ENCODE assay signal across 13 mouse cellular contexts in the genomic region with DNA sequence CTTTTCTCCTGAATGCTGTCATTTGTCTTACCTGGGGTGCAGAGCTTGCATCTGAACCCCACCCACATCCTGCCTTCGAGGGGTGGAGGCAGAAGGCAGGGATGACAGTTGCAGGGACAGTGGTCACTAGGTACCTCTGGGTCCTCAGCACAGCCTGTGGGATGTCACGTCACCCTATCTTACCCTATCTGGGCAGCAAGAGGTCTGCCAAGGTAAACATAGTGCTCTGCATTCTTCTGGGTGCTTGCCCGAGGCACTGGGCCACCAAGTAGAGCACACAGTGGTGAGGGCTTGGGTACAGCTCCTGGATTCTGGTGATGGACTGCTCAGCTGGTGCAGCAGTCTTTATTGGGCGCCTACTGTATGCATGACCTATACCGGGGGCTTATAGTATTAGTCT. TPM values are rescaled to one million over a fixed set of nuclear protein-coding genes. Genes with fewer than 3 reads are reported as not detected.
DNase-seq lines count a peak whose midpoint lies in the region; ATAC-seq and TF ChIP-seq lines count a peak whose summit lies in the region.
"Had no signal": no experiment of that assay in that cellular context is flagged by ENCODE, and none has a peak within 500 bp of the region (broad histone marks: within the 10 kb centered on the region; RNA-seq: fewer than 3 reads in every experiment).

No protein-coding gene starts in this region.

- H3K4me3 ChIP-seq in hindbrain, embryonic 10.5 days = no peak overlapping the region
- H3K4me3 ChIP-seq in hindbrain, embryonic 12.5 days = no peak overlapping the region
- no peak overlapping the region for H3K4me3 ChIP-seq in spleen, adult 2 months (ENCODE audit: extremely low read depth, insufficient read depth, insufficient read length)
- no peak overlapping the region for H3K4me3 ChIP-seq in small intestine, adult 2 months (ENCODE audit: low read depth, low read length)
- H3K4me3 ChIP-seq: embryonic facial prominence, embryonic 12.5 days; liver, embryonic 12.5 days; megakaryocyte, embryonic 14.5 days had no signal

- DNase-seq in adrenal gland, adult 8-10 months = peak; percentile 45
- no peak for DNase-seq in adrenal gland, postnatal 25 days
- DNase-seq in hindbrain, embryonic 10.5 days (ENCODE audit: low spot score) = no peak
- DNase-seq in spleen, adult 2 months (ENCODE audit: low read depth in 1 of 2, low spot score in 2 of 2) = no peak
- no peak for DNase-seq in spleen, postnatal 14 days (ENCODE audit: low spot score in 2 of 2)
- no peak for DNase-seq in lung, postnatal 14 days
- DNase-seq: kidney, adult 8-10 months had no signal

- H3K4me1 ChIP-seq in hindbrain, embryonic 10.5 days (replicated peaks) = peaks cover 94% of the 10 kb centered on the region
- H3K4me1 ChIP-seq in hindbrain, embryonic 12.5 days = peaks cover 67% of the 10 kb centered on the region
- peaks cover 12% of the 10 kb centered on the region; the same call in 1 of the 2 replicates for H3K4me1 ChIP-seq in spleen, adult 2 months (ENCODE audit: control insufficient read depth, insufficient read depth, insufficient read length)
- peaks cover 6% of the 10 kb centered on the region for H3K4me1 ChIP-seq in small intestine, adult 2 months (ENCODE audit: control insufficient read depth, insufficient read depth, insufficient read length, low read length)

- no peaks in the 10 kb centered on the region for H3K9me3 ChIP-seq in hindbrain, embryonic 10.5 days
- H3K9me3 ChIP-seq in hindbrain, embryonic 12.5 days (replicated peaks) = no peaks in the 10 kb centered on the region
- H3K9me3 ChIP-seq: embryonic facial prominence, embryonic 12.5 days; liver, embryonic 12.5 days; megakaryocyte, embryonic 14.5 days had no signal

- TF ChIP-seq POLR2A in spleen, adult 2 months (IDR thresholded peaks at IDR 0.05; ENCODE audit: low read depth, low read length) = no peak
- TF ChIP-seq POLR2A in small intestine, adult 2 months (IDR thresholded peaks at IDR 0.05; ENCODE audit: low read depth, low read length) = no peak

- no peaks in the 10 kb centered on the region for H3K36me3 ChIP-seq in hindbrain, embryonic 10.5 days
- H3K36me3 ChIP-seq in hindbrain, embryonic 12.5 days = no peaks in the 10 kb centered on the region
- H3K36me3 ChIP-seq in spleen, adult 2 months (ENCODE audit: control insufficient read depth, insufficient read depth, low read length) = no peaks in the 10 kb centered on the region
- H3K36me3 ChIP-seq in small intestine, adult 2 months (ENCODE audit: control insufficient read depth, insufficient read depth, low read length) = no peaks in the 10 kb centered on the region
- H3K36me3 ChIP-seq: liver, embryonic 12.5 days had no signal

- no peak for ATAC-seq in hindbrain, embryonic 12.5 days (ENCODE audit: low FRiP score)
- ATAC-seq: liver, embryonic 12.5 days; Patski had no signal

- TF ChIP-seq CTCF in spleen, adult 2 months (IDR thresholded peaks at IDR 0.05; ENCODE audit: extremely low read depth, insufficient read depth, insufficient read length, insufficient replicate concordance) = no peak
- TF ChIP-seq CTCF in small intestine, adult 2 months (IDR thresholded peaks at IDR 0.05; ENCODE audit: extremely low read depth, insufficient read length, insufficient replicate concordance, low read depth, low read length) = no peak

- peak overlapping the region; percentile 18 for H3K27ac ChIP-seq in hindbrain, embryonic 10.5 days
- H3K27ac ChIP-seq in hindbrain, embryonic 12.5 days = no peak overlapping the region
- peak overlapping the region; percentile 34 for H3K27ac ChIP-seq in spleen, adult 2 months (ENCODE audit: insufficient read depth, low read length)
- H3K27ac ChIP-seq in small intestine, adult 2 months (ENCODE audit: insufficient read depth, low read depth, low read length) = peak overlapping the region; percentile 18; the same call in 1 of the 2 replicates
- H3K27ac ChIP-seq: liver, embryonic 12.5 days had no signal

- 82% methylated on average over 5 of the region's 5 CpGs for WGBS in hindbrain, embryonic 10.5 days
- WGBS in hindbrain, embryonic 12.5 days = 85% methylated on average over 5 of the region's 5 CpGs
- WGBS in spleen, adult 2 months = 69% methylated on average over 5 of the region's 5 CpGs
- WGBS in small intestine, adult 2 months = 42% methylated on average over 5 of the region's 5 CpGs

- no peak overlapping the region for H3K9ac ChIP-seq in hindbrain, embryonic 12.5 days
- H3K9ac ChIP-seq: embryonic facial prominence, embryonic 12.5 days; liver, embryonic 12.5 days had no signal

- H3K27me3 ChIP-seq in hindbrain, embryonic 10.5 days (ENCODE audit: insufficient read depth, poor library complexity, severe bottlenecking) = peaks cover 8% of the 10 kb centered on the region
- H3K27me3 ChIP-seq in hindbrain, embryonic 12.5 days = peaks cover 1% of the 10 kb centered on the region; the same call in 1 of the 2 replicates
- H3K27me3 ChIP-seq in spleen, adult 2 months (ENCODE audit: control insufficient read depth, insufficient read depth, low read length) = no peaks in the 10 kb centered on the region
- H3K27me3 ChIP-seq in small intestine, adult 2 months (ENCODE audit: control insufficient read depth, insufficient read depth, low read length) = no peaks in the 10 kb centered on the region; the same call in 1 of the 2 replicates
- H3K27me3 ChIP-seq: embryonic facial prominence, embryonic 12.5 days; Patski had no signal

- no peak overlapping the region for H3K4me2 ChIP-seq in hindbrain, embryonic 12.5 days (replicated peaks)
- H3K4me2 ChIP-seq: embryonic facial prominence, embryonic 12.5 days; liver, embryonic 12.5 days had no signal

RNA-seq across cellular contexts. Expression of gene Sdc3, which starts 7.2 kb away (rescaled TPM):
- total RNA-seq in adrenal gland, adult 8-10 months (2022) = 100 to 1,000 TPM; 332 to 626 (median 448) TPM
- 425 and 496 TPM in 2 replicates for total RNA-seq in adrenal gland, postnatal 25 days (2021)
- polyA plus RNA-seq in hindbrain, embryonic 10.5 days (2016; fragmentation: Nextera tagmentation; extraction: Ambion mirVana) = 30.0 and 38.4 TPM in 2 replicates
- 60.5 and 66.7 TPM in 2 replicates for polyA plus RNA-seq in hindbrain, embryonic 12.5 days (2016; fragmentation: Nextera tagmentation; extraction: Ambion mirVana)
- 110 and 140 TPM in 2 replicates for polyA plus RNA-seq in spleen, adult 2 months (2012; rRNA removed)
- 14.2 and 16.8 TPM in 2 replicates for polyA plus RNA-seq in small intestine, adult 2 months (2012; rRNA removed)
